Mouse (Mus musculus) bone marrow, adult 2 months (tissue): ENCODE measurements at regions not wholly inside any gene's neighbourhood (a gene's known extent, or its start where the extent isn't known, plus 50 kb on each side); places are given as distances from the start of the nearest gene placed in this dataset.

Source experiments
- CTCF ChIP-seq: fragments of 200-500 bp; IDR thresholded peaks from 2 replicates; pipeline ENCODE4 v1.5.1; 2011; ENCODE audit warnings: low read length, control low read depth; ENCODE audit not compliant: control insufficient read depth, insufficient read depth
- POLR2A ChIP-seq: fragments of 200-500 bp; IDR thresholded peaks from 2 replicates; pipeline ENCODE4 v1.6.1; 2011; ENCODE audit warnings: low read depth, mild to moderate bottlenecking, control low read depth, low read length, borderline replicate concordance; ENCODE audit not compliant: control insufficient read depth

GRCm38 (mm10) chr2:106498735-106499134 lies 194.3 kb upstream of the Mpped2 start:
- no peak for TF ChIP-seq CTCF
- TF ChIP-seq POLR2A, result no peak
